Mouse (Mus musculus) testis, adult 2 months (tissue): ENCODE measurements around the gene Gatb.

Experiments used
- CTCF ChIP-seq: fragments of 200-500 bp; IDR thresholded peaks from 2 replicates; pipeline ENCODE4 v1.5.1; 2012; ENCODE audit warnings: low read depth, mild to moderate bottlenecking, inconsistent platforms, low read length, moderate library complexity; ENCODE audit not compliant: control insufficient read depth, insufficient read depth, insufficient replicate concordance
- POLR2A ChIP-seq: fragments of 200-500 bp; IDR thresholded peaks from 2 replicates; pipeline ENCODE4 v1.6.1; 2012; ENCODE audit warnings: low read depth, mild to moderate bottlenecking, inconsistent platforms, low read length, moderate library complexity; ENCODE audit not compliant: control insufficient read depth

- TF ChIP-seq CTCF (no peak), POLR2A (no peak)
Measured at GRCm38 (mm10) chr3:85542765-85543164, 31.2 kb upstream of the Gatb start.
